Mouse (Mus musculus) ovary, postnatal 10 days (tissue): ENCODE results near the gene Foxp1.

Experiments
- DNase-seq: peaks from one replicate; pipeline ENCODE4 v3.0.0; 2022; ENCODE audit warnings: low spot score

Gene Foxp1

DNA sequence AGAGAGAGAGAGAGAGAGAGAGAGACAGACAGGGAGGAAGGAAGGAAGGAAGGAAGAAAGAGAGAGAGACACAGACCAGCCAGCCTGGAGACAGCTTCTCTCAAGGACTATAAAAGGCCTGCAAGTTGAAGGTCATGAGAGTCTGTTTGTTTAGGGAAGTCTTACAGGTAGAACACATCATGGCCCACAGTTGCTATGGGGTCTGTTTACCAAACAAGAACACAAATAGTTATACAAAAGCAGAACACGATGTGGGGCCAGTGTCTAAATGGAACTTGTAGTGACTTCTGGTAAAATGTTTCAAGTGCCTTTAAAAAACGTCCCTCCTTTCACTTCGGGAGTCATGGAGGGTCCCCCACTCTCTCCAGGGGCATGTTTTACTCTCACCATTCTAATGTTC, 529.3 kb downstream of the Foxp1 start:
- DNase-seq = no peak

DNA sequence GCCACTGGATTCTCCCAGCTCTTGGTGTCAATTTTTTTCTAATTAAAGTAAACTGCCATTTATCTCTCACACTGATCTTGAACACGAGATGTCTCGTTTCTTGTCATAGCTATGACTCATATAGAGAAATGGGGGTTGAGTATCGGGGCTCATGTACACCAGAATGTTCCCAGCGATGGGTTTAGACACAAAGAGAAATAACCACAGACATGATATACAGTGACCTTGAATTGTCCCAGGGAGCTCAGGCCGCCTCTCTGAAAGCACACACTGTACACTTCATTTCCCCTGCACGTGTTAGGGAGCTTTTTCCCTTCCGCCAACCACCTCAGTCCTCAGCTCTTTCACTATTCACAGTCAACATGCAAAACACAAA, 529.8 kb downstream of the Foxp1 start:
- DNase-seq = no peak

DNA sequence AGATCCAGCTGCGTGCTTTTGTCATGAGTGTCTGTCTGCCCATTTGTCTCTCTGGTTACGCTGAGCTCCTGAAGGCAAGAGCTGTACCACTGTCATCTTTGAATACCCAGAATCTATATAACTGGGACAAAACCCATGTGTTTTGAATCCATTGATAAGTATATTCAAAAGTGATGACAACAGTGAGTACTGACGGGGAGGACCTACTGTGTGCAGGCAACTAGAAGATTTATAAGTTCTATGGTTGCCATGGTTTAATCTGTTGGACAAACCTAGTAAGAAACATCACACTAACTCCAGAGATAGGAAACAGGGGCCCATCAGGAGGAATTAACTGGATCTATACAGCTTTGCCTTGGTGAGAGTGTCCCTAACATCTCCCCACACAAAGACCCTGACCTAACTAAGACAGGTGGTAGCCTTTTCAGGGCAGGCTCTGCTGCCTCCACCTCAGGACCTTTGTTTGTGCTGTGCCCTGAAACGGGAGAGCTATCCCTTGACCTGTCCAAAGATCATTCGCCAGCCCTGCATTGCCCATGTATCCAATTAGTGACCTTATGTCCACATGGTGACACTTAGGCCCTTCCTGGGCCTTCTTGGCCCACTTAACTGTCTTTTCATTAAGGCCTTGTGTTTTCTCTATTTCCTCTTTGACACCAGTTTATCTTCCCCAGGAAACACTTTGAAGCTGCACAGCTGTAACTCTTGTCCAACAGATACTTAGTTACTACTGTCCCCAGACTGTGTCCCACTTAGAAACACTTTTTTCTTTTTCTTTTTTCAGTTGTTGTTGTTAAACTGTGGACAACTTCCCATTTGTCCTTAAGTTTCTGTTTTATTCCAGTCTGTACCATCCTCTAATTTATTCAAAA, 530.4 kb downstream of the Foxp1 start:
- DNase-seq = no peak

DNA sequence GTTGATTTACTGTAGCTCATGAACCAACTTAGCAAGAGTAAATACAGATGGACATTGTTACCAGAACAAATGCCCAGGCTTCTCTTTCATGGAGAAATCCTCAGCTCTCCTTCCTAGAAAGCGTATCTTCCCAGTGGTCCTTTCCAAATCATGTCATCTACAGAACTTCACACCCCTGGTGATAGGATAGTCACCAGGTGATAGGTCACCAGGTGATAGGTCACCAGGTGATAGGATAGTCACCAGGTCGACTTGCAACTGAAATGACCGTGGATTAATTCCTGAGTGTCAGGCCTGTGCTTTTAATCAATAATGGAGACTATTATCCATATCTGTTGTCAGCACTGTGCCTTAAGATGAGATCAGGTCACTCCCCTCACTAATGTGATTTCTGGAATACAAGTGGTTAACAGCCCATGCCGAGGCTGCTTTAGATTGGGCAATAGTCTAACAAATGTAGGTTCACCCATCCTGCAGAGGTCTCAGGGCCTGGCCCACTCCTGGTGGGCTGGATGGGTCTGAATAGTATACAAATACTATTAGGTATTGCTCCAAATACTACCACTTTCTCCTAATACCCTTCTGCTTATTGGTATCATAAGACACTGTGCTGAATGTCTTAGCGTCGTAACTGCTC, 534.9 kb downstream of the Foxp1 start:
- DNase-seq = no peak

DNA sequence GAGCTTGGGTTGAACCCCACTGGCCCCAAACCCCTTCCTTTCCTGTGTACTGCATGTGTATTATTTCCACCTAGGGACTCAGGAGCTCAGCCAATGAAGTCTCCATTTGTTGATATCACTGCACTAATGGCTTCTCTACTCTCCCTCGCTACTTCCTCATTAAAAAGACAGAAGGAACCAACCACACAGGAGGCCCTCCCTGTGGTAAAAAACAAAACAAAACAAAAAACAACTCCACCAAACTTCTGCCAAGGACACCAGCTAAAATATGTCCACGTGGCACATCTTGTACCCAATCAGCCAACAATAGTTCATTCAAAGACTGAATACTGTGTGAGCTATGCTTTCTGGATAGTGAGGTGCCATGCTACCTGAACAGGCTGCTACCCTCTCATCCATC, 537.1 kb downstream of the Foxp1 start:
- DNase-seq = no peak

DNA sequence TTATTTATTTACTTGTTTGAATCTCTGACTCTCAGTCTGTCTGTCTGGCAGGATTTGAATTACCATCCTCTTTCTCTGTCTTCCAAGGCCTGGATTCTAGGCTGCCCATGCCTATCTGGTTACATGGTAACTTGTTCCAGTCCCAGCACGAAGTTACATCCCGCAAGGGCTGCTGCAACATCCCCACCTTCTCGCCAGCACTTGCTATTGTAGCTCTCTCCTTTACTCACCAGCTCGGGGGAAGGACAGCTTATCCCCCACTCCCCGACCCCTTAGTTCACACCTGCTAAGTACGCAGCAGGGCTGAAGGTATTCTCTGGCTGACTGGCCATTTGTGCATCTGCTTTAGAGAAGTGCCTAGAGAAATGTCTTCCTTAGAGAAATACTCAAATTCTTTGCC, 537.9 kb downstream of the Foxp1 start:
- DNase-seq = no peak

DNA sequence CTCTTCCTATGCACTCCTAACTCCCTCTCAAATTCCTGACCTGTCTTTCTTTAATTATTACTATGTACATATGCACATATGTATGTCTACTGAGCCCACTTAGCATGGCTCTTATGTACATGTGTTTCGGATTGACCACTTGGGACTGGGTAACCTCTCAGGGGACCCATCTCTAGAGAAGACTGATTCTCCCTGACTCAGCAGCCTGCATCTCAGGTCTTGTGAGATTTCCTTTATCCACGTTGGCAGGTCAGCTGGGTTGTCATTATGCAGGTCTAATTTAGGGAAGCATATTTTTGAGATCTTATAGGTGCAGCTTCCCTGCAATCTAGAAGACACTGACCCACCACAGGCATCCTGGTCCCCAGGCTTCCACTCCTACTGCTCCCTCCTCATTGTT, 538.5 kb downstream of the Foxp1 start:
- DNase-seq = no peak

DNA sequence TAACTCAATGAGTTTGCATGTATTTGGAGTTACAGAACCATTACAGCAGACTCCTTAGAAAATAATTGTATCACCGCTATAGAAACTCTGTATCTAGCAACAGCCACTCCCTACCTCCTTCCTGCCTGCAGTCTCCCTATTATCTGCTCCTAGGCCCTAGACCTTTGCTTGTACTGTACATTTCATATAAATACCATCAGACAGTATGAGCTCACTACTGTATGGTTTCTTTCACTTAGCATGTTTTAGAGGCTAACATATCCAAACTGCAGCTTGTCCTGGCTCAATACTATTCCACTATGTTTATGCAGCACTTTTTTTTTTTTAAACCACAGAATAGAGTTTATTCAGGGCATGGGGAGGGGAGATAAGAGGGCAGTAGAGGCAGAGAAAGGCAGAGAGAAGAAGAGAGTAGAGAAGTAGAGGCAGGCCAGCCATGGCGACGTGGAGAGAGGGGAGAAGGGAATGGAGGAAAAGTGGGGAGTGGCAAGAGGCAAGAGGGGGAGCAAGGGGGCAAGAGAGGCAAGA, 539.1 kb downstream of the Foxp1 start:
- no peak for DNase-seq

DNA sequence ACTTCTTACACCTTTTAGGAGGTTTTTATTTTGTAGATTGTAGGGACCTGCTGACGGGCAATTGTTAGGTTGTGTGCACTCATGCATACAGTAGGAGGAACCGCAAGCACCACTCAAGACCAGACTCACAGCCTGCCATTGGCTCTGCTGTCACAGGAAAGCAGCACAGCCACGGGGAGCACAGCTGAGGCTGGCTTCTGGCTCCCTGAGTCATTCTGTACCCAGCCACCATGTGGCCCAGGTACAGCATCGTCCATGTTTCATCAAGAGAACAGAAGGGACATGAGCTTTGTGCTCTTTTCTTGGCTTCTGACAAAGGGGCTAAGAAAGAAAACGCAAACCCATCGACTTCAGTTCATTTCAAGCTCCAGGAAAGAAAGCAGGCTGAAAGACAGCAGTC, 541.3 kb downstream of the Foxp1 start:
- DNase-seq = no peak

DNA sequence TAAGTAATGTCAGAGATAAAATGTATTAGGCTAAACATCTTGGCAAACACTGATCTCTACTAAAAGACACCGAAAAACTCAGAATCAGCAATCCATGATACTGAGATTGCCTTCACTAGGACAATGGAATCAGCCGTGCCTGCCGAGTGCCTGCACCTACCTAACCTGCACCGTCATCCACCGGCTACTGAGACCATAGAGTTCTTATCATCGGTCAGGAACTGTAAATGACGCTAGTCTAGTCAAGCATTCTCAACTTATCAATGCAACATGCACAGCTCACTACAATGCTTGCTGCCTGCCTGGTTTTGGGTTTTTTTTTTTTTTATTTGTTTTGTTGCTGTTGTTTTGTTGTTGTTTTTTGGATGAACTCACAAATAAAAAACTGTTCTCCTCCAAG, 542.1 kb downstream of the Foxp1 start:
- no peak for DNase-seq

DNA sequence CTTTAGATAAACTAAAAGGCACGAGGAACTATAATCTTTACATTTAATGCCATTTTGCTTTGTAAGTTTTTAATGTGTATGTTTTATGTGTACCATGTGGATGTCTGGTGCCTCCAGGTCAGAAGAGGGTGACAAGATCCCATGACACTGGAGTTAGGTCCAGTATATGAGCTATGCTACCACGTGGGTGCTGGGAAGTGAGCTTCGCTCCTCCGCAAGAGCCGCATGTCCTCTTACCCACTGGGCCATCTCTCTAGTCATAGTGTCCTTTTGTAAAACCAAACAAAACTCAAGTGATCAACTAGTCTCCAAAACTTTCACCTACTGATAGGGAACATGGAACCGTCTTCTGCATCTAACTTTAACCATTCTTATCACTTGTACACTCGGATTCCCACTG, 542.5 kb downstream of the Foxp1 start:
- DNase-seq = no peak

DNA sequence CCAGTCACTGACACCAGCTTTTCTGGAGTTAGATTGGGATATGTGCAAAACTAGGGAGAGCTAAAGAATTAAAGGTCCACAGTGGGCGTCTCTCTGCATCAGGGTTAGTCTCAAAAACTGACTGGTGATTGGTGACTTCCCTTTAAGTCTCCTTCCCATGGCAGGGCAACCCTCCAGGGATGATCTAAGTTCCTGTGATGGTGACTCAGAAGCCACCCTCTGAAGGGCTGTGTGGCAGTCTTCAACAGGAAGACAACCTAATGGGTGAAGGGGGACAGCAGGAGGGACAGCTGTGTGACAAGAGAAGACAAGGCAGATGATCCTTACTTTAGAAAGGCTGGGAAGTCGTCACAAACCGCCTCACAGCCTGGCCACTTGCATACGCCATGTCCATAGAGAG, 544.7 kb downstream of the Foxp1 start:
- DNase-seq = no peak

DNA sequence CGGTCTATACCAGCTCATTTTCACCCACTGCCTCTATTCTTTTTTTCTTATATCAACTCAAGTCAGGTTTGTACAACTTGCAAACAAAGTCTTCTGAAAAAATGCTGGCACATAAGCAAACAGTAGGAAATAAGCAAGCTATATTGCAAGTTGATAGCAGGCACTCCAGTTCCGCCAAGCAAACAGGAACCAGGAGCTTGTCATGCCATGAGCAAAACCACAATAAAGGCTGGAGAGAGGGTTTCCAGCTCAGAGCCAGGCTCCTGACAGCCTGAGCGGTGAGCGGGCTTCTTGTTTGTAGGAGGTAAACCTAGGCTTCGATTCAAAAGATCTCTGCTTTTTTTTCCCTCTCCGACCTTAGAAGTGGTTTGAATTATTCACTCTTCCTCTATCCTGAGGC, 546.6 kb downstream of the Foxp1 start:
- no peak for DNase-seq

DNA sequence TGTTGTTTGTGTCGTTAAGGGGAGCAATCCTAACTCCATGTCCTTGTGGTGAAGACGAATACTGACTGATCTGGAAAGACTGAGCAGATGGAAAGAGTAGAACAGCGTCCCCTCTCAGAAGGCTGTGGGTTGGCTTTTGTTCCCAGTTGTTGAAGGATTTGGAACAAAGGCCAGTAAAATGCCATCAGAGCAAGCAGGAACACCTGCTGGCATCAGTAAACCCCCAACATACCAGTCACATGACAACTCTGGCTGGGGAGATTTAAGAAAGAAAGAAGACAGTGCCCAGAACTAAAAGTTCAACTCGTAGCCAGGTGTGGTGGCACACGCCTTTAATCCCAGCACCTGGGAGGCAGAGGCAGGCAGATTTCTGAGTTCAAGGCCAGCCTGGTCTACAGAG, 549.1 kb downstream of the Foxp1 start:
- DNase-seq = no peak

DNA sequence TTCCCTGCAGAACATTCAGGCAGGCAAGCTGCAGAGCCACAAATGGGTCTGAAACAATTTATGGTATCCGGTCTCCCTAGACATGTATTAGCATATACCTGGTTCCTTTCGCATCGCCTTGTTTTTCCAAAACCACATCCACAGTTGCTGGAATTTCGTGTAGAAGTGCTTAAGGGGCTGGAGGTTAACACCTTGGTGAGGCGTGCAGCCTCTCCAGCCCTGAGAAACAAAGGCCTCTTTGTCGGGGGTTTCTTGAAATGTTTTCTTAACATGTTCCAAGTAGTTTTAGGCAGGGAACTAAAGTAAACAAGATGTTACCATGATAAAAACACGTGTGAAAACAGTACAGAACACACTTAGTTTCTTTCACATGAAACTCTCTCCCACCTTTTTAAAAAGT, 550.1 kb downstream of the Foxp1 start:
- DNase-seq = no peak

DNA sequence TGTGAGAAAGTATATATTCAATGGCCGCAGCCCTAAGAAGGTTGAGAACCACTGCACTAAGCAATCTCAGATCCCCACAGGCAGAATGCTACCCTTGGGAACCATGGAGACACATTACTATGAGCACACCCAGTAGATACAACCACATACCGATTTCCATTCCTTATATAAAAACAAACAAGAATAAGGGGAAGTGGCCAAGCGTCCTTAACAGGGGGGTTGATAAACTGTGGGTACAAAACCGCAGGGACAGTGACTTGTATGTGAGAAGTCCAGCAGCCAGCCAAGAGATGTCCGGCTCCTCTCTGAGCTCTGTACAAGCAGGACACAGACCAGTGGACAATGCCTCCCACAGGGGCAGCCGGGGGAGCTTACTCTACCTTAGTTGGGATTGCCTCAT, 563.2 kb downstream of the Foxp1 start:
- no peak for DNase-seq

DNA sequence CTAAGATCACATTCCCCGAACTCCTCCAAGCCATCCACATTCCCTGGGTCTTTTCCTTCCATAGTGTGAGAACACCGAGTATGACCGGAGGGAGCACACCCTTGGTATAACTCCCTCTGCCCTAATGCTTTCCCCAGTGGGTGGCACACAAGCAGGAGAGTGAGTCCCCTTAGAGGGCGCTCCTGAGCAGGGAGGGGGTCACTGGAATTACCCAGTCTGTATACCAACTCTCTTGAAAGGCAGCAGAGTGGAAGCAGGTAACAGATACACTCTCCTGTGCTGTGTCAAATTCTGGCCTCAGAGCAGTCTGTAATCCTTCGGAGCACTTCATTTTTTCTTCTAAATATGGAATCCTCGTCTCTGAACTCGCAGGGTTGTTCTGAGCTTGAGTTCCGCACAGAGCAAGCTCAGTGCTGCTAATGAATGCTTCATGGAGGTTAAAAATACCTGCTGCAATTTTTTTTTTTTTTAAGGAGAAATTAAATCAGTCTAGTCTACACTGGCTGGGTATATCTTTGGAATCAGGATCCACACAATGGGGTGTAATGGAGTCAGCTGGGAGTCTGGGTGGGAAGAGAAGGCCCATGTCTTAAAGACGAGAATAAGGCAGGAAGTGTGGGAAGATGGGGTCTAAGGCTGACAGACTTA, 565.9 kb downstream of the Foxp1 start:
- no peak for DNase-seq

DNA sequence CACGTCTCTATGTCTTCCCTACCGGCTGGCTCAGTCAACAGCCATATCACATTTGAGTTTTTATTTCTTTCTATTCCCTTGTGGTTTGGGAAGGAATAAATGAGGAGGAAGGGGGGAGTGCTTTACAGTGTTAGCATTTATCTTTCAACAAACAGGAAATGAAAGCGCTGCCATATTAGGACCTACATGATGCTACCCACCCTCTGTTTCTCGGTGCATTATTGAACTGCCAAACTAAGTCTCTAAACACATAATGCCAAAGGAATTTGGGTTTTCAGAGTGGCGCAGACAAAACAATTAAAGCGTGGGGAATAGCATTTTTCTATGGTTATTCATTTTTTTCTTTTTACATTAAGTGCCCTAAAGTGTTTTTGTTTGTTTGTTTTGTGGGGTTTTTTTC, 566.8 kb downstream of the Foxp1 start:
- DNase-seq = no peak

DNA sequence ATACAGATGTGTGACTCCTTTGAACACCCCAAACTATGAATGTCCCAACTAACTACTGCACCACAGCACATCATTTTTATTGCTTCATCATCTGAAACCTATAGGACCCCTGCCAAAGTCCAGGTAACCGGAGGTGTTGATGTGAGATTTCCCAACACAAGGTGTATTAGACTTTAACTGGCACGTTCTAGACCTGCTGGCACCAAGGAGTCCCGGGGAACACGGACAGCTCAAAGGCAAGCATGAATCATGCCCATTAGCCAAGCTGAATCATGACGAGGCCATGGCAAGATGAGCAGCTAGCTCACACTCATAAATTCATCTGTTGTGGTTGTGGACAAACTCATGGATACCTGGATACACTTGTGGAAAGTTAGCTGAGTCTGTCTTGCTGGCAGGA, 568.1 kb downstream of the Foxp1 start:
- no peak for DNase-seq

DNA sequence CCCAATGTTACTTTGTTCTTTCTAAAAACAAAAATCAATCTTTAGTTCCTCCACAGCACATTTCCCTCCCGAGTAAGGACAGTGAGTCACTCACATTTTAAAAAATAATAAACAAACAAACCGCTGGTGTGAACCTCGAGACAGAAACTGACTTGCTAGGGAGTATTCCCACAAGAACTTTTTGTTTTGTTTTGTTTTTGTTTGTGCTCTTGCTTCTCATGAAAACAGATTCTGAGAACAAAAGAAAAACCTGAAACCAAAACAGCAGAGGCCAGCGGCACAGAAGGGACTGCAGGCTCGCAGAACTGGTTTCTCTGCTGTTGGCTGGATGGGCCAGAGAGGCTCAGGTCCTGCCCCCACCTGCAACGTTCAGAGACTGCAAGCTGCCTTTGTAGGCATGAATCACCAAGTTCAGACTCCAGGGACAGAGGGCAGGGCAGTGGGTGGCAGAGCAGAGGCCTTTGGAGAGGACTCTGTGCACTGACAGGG, 572.8 kb downstream of the Foxp1 start:
- DNase-seq = peak; percentile 10

DNA sequence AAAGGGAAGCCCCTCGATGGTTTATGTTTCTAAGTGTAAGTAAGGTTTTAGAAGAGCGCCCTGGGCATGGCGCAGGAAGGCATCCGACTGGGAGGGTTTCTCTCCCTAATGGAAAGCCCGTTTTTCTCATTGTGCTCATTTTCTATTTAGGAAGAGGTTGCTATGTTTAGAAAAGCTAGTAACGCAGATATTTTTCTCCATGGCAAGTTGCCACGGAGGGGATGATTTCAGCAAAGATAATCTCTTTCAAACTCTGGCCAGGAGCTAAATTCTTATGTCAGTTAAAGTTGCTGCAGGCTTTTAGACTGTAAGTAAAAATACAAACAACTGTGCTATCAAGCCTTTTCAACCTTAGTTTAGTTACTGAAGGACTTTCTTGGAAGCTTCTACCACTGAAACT, 573.2 kb downstream of the Foxp1 start:
- DNase-seq = no peak

DNA sequence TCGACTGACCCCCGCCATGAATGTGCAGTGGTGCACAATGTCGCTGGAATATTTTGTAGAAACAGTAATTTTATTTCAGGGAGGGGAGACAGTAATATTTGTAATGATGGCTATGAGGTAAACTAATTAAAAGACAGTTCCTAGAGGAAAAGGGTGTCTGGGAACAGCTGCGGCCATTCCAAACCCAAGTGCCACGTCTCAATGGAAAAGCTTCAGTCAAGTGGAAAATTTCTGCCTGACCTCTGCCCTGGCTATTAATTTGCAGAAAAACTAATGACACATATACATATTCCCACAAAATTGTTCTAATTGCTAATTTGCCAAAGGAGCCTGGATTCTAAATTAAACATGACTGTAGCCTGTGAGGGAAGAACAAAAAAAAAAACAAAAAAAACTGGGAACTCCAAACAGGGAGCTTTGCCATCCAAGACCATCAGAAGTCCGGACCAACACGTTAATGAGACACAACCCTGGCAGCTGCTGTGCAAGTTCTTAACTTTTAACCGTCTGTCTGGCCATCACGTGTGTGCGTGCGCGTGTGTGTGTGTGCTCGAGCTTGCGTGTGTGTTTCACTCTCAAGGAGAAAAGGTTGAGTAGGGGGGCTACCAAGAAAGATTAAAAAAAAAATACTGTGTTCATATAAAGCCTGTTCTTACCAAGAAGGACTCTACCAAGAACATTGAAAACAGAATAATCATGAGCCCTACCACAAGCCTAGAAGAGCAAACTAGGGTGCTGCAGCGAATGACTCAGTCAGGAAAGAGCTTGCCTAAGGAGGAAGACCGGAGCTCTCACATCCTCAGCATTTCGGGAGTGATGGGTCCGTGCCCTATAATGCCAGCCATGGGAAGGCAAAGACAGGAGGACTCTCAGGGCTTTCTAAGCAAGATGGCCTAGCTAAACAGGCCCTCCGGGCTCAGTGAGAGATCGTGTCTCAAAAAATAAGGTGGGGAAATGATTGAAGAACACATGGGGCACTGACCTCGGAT, 574.1 kb downstream of the Foxp1 start:
- DNase-seq = no peak
